Mouse (Mus musculus) cerebellum, adult 2 months (tissue): ENCODE measurements around the gene Trpm8. TPM values are rescaled to one million over a fixed set of nuclear protein-coding genes. Genes with fewer than 3 reads are reported as not detected.
A peak's percentile ranks its signal among the peaks of the same experiment; 100 is the strongest.

Experiments
- DNase-seq, 2 experiments: peaks; one replicate each; pipeline ENCODE4 v3.0.0; 2021
- H3K27ac ChIP-seq: fragments of 200-500 bp; 2 replicates; pipeline ENCODE4 v1.5.1; 2012; ENCODE audit warnings: low read length, control low read depth, inconsistent platforms; ENCODE audit not compliant: insufficient read depth
- H3K27me3 ChIP-seq: fragments of 200-500 bp; 2 replicates; pipeline ENCODE4 v1.6.1; 2012; ENCODE audit warnings: inconsistent platforms, mild to moderate bottlenecking, low read length, moderate library complexity; ENCODE audit not compliant: control insufficient read depth, insufficient read depth
- H3K4me1 ChIP-seq: fragments of 200-500 bp; 2 replicates; pipeline ENCODE4 v1.6.1; 2011; ENCODE audit warnings: low read length; ENCODE audit not compliant: control insufficient read depth, insufficient read depth
- H3K4me3 ChIP-seq: fragments of 200-500 bp; replicated peaks from 2 replicates; pipeline ENCODE3; 2011; ENCODE audit warnings: mild to moderate bottlenecking, low read depth, low read length, control low read depth; ENCODE audit not compliant: insufficient read depth
- CTCF ChIP-seq: fragments of 200-500 bp; IDR thresholded peaks from 2 replicates; pipeline ENCODE4 v1.5.1; 2011; ENCODE audit warnings: low read depth, mild to moderate bottlenecking, control low read depth, low read length, moderate library complexity, borderline replicate concordance; ENCODE audit not compliant: insufficient read depth
- POLR2A ChIP-seq: fragments of 200-500 bp; IDR thresholded peaks from 2 replicates; pipeline ENCODE4 v1.6.1; 2011; ENCODE audit warnings: low read length, control low read depth, borderline replicate concordance; ENCODE audit not compliant: insufficient read depth
- WGBS: fragments of 180-500 bp; shearing (Covaris S2); methylation state at CpG from one replicate; pipeline ENCODE4 v1.1.7; 2018; 5-methylcytosine and 5-hydroxymethylcytosine counted together
- polyA plus RNA-seq: library from polyadenylated mRNA; depleted of rRNA; stranded (reverse); fragments of >200 nt; gene quantifications from 2 replicates; pipeline ENCODE4 v1.2.3, GENCODE M21; 2012; rRNA removed

Gene Trpm8
- polyA plus RNA-seq, 1 experiment, result 0.49 TPM

DNA sequence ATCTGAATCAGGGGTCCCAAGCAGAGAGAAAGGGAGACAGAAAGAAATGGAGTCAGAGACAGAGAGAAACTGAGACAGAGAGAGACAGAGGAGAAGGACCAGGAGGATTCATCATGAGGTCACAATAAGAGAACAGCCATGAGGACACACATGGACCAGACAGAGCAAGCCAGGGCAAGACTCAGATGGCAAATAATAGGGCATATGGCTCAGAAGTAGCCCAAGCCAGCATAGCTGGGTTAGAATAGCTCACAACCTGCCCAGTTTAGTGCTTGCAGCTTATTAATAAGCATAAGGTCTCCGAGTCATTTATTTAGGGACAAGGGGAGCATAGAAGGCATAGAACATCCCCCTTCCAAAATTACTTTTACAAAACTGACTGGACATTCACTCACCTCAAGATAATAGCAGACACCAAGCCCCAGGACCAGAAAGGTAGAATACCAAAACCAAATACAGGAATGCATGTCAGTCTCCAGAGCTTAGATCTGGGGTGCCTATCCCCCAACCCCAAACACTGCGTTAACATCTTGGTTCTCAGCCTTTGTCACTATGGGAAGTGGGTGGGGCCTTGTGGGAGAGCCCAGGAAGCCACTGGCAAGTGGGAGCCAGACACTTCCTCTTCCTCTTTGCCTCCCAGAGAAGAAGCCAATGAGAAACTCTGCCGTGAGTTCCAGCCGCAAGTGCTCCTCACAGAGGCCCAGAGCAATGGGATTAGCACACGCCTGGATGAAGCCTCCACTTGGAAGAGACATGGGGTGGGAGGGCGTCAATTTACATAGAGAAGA is 155.8 kb downstream of the Trpm8 start:
- H3K4me1 ChIP-seq, result no peaks in the 10 kb centered on the region
- no peak for TF ChIP-seq POLR2A
- no peak for TF ChIP-seq CTCF
- no peaks in the 10 kb centered on the region for H3K27me3 ChIP-seq
- WGBS, result 58% methylated on average over 6 of the region's 6 CpGs
- peak in 1 of 2 experiments; percentile 19 for DNase-seq
- no peak overlapping the region for H3K27ac ChIP-seq
- H3K4me3 ChIP-seq, result no peak overlapping the region

DNA sequence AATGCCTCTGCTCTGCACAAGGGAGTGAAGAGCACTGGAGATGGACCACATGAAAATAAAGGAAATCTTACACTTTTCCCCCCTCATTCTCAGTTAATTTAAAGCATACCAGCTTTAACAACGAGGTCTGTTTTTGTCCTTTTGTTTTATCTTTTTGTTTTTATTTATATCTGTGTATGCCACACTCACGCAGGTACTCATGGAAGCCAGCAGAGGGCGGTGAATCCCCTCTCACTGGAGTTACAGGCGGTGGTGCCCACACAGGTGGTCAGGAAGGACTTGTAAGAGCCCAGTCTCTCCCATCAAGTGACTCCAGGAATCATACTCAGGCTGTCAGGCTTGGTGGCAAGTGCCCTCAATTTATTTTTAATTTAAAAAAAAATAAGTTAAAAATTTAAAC is 156.6 kb downstream of the Trpm8 start:
- DNase-seq, result no peak
- Histone ChIP-seq H3K27ac (no peak overlapping the region), H3K27me3 (no peaks in the 10 kb centered on the region), H3K4me3 (no peak overlapping the region), H3K4me1 (no peaks in the 10 kb centered on the region)
- no peak for TF ChIP-seq CTCF
- 79% methylated on average over 4 of the region's 4 CpGs for WGBS

DNA sequence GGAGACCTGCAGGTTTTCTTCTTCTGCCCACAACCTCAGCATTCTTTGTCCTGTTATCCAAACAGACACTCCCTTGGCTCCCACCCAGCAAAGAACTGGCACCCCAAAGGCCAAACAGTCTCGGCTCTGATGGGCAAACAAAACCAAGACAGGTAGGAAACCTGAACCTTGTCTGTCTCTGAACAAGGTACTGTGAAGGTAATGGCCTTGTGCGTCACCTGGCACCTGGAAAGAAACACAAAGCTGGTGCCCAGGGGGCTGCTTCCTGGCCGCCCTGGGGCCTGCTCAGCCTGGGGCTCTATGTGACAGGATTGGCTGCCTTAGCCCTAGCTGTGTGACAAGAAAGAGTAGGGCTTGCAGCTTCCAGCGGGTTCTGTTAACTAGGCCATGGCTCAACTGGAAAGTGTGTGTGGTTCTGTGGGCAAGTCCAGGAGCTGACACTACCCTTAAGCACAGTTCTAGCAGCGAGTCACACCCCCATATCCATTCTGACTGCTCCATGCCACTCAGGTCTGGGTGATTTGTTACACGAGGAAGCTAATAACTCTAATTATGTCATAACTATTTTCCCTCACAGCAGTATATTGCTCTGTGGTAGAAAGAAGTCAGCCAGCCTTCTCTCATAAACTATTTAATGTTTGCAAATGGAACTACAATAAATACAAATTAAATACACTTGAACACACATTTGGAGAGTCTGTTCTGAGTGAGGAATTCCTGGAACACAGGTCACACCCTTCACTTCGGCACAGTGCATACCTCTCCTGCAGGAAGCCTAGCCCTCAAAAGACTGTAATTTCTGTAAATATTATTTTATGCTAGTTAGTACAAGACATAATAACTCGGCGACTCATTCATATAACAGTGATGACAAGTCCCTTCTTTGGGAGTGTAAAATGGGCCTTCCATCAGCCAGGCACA is 160.0 kb downstream of the Trpm8 start:
- WGBS, result 77% methylated on average over 9 of the region's 9 CpGs
- H3K4me3 ChIP-seq, result no peak overlapping the region
- H3K27ac ChIP-seq, result no peak overlapping the region
- no peaks in the 10 kb centered on the region for H3K27me3 ChIP-seq
- no peak for DNase-seq
- TF ChIP-seq CTCF (no peak), POLR2A (no peak)
- no peaks in the 10 kb centered on the region for H3K4me1 ChIP-seq

Other genes with a start within 250 kb of the Trpm8 start
- not detected in 2 replicates for gene Ugt1a10, start 222.3 kb upstream of the Trpm8 start, polyA plus RNA-seq
- gene Ugt1a9, start 206.9 kb upstream of the Trpm8 start, polyA plus RNA-seq, result not detected in 2 replicates
- not detected in 2 replicates for gene Ugt1a8, start 189.8 kb upstream of the Trpm8 start, polyA plus RNA-seq
- 0.44 and 0.46 TPM in 2 replicates for gene Ugt1a7c, start 182.6 kb upstream of the Trpm8 start, polyA plus RNA-seq
- gene Ugt1a6b, start 174.4 kb upstream of the Trpm8 start, polyA plus RNA-seq, result not detected in 2 replicates
- 0.44 and 0.57 TPM in 2 replicates for gene Ugt1a6a, start 142.9 kb upstream of the Trpm8 start, polyA plus RNA-seq
- gene Ugt1a5, start 111.6 kb upstream of the Trpm8 start, polyA plus RNA-seq, result 0.08 TPM in 1 of 2 replicates, not detected in the other
- not detected in 2 replicates for gene Ugt1a2, start 77.1 kb upstream of the Trpm8 start, polyA plus RNA-seq
- 2.9 and 3.5 TPM in 2 replicates for gene Dnajb3, start 71.9 kb upstream of the Trpm8 start, polyA plus RNA-seq
- gene Ugt1a1, start 65.7 kb upstream of the Trpm8 start, polyA plus RNA-seq, result not detected in 2 replicates
- 0.25 and 0.43 TPM in 2 replicates for gene Mroh2a, start 50.7 kb upstream of the Trpm8 start, polyA plus RNA-seq
- gene Hjurp, start within 50 bp of the Trpm8 start, polyA plus RNA-seq, result 79.1 and 80.4 TPM in 2 replicates
- gene Spp2, start 129.3 kb downstream of the Trpm8 start, polyA plus RNA-seq, result 0.24 and 0.34 TPM in 2 replicates
- 0.06 and 0.07 TPM in 2 replicates for gene Glrp1, start 232.4 kb downstream of the Trpm8 start, polyA plus RNA-seq